Mouse (Mus musculus): ENCODE measurements around the gene Acvr1c.
A peak's percentile ranks its signal among the peaks of the same experiment; 100 is the strongest.

- no peak for TF ChIP-seq POLR2A (IDR thresholded peaks at IDR 0.05; ENCODE audit: insufficient read depth, low read length)
- peak; percentile 27 for TF ChIP-seq CTCF (IDR thresholded peaks at IDR 0.05; ENCODE audit: low read depth, low read length)
These were observed 33.4 kb downstream of the Acvr1c start for GRCm38 (mm10) chr2:58324118-58324901.

Measured in ES-Bruce4 (cell line).